Mouse (Mus musculus) E14TG2a.4 (cell line): ENCODE measurements around the gene Lilra6.

ENCODE experiments used
- CTCF ChIP-seq: conservative IDR thresholded peaks from 2 replicates; pipeline ENCODE4 v1.5.1; 2014; ENCODE audit warnings: low read length
- POU5F1 ChIP-seq: IDR thresholded peaks from 2 replicates; pipeline ENCODE4 v1.6.1; 2014; ENCODE audit warnings: low read length, borderline replicate concordance

GRCm38 (mm10) chr7:3949159-3949558 lies 33.9 kb upstream of the Lilra6 start:
- peak; percentile 25 for TF ChIP-seq CTCF
- TF ChIP-seq POU5F1: no peak
